7 mouse cellular contexts compared by ENCODE assay signal in the genomic region with DNA sequence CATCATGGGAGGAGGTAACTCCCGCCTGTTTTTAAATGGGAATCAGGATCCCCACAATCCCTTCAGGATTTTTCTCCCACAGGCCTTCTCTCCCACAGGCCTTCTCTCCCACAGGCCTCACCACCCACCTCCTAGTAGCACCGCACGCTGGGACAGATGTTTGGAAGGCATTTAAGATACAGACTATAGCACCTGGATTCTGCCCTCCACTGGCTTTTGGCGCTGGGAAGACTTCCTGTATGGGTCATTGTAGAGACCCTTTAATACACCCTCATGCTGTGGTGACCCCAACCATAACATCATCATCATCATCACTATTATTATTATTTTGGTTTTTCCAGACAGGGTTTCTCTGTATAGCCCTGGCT.
"Had no signal": no experiment of that assay in that cellular context is flagged by ENCODE, and none has a peak within 500 bp of the region (broad histone marks: within the 10 kb centered on the region; RNA-seq: fewer than 3 reads in every experiment).

No protein-coding gene starts in this region.

- H3K9me3 ChIP-seq: limb, embryonic 10.5 days; liver, embryonic 15.5 days; midbrain, embryonic 15.5 days; neural tube, embryonic 12.5 days; stomach, embryonic 15.5 days had no signal

- DNase-seq: layer of hippocampus, adult 9-11 months; thymus, postnatal 36 days had no signal

- H3K27me3 ChIP-seq: liver, embryonic 15.5 days; midbrain, embryonic 15.5 days; neural tube, embryonic 12.5 days; stomach, embryonic 15.5 days had no signal

- H3K9ac ChIP-seq: liver, embryonic 15.5 days; midbrain, embryonic 15.5 days; neural tube, embryonic 12.5 days; stomach, embryonic 15.5 days had no signal

- H3K27ac ChIP-seq: limb, embryonic 10.5 days; liver, embryonic 15.5 days; midbrain, embryonic 15.5 days; neural tube, embryonic 12.5 days; stomach, embryonic 15.5 days had no signal

- H3K36me3 ChIP-seq: limb, embryonic 10.5 days; liver, embryonic 15.5 days; midbrain, embryonic 15.5 days; neural tube, embryonic 12.5 days; stomach, embryonic 15.5 days had no signal

- H3K4me3 ChIP-seq: limb, embryonic 10.5 days; liver, embryonic 15.5 days; midbrain, embryonic 15.5 days; neural tube, embryonic 12.5 days; stomach, embryonic 15.5 days had no signal

- H3K4me1 ChIP-seq: midbrain, embryonic 15.5 days; neural tube, embryonic 12.5 days; stomach, embryonic 15.5 days had no signal
